Mouse (Mus musculus) cerebellum, adult 18-20 months (tissue): Measurements from ENCODE around the gene Ube2l6.
A peak's percentile ranks its signal among the peaks of the same experiment; 100 is the strongest.

Experiments
- DNase-seq, 2 experiments: peaks; one replicate each; pipeline ENCODE4 v3.0.0; 2021

Gene Ube2l6

DNA sequence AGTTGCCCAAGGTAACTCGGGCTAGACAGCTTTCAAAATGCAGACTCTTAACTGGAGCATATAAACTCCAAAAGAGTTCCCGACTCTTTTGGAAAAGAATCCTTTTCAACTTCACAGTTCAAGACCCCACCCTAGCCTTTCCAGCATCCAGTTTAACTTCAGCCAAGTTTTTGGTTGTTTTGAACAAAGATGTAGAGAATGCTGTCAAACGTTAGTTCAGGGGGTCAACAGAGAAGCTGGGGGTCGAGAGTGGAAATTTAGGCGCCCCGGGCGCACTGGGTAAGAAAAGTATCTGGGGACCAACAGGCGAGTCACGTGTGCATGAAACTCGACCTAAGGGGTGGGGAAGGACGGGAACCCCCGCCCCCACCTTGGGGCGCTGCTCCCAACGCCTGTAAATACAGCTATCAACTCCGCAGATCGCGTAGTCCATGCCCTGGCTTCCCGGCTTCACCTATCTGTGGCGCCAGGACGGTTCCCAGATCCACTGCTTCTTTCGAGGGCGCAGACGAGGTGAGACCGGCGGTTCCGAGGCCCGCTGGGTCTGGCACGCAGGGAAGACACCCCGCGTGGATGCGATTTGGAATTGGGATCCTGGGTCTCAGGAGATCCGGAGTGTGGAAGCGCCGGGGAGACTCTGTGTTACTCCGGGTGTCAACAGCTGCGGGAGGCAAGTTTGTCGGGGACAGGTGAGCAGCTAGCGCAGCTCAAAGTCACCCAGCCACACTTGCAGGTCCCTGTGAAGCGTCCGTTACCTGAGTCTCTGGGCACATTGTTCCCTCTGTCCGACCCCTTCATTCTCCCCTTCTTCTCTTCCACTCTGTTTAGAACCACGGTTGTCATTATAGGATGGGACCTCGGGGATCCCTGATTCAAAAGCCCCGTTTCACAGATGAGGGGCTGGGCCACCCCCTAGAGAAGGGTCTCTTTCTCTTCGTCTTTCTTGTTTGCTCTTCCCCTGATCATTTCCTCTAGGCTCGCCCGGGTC is 40.7 kb downstream of the Ube2l6 start:
- DNase-seq, result no peak

DNA sequence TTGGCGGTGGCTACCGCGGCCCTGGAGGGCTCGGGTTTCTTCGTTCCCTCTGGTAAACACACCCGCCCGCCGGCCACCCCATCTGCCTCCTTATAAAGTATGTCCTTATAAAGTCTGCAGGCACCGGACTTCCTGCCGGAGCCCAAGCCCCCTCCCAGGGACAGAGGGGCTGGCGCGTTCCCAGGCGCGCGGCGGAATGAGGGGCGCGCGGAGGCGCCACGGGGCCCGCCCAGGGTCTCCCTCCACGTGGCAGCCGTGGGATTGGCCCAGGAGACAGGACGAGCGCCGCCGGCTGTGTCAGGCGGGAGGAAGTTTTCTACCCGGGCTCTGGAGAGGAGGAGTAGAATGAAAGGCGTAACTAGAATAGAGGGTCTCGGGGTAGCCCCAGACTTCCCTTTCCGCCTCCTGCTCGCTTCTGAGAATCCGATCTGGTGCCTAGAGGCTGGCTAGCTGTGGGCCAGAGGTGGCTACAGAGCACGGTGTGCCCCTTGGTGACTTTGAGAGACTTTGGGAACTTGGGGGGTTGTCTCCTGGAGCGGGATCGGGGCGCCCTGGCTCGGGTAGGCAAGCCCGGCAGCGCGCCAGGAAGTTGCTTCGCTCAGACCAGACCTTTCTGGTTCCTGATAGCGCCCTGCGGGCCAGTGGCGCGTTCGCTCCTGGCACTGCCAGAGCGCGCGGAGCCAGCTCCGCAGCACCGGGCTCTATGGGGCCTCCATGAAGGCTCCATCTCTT is 41.6 kb downstream of the Ube2l6 start:
- no peak for DNase-seq

DNA sequence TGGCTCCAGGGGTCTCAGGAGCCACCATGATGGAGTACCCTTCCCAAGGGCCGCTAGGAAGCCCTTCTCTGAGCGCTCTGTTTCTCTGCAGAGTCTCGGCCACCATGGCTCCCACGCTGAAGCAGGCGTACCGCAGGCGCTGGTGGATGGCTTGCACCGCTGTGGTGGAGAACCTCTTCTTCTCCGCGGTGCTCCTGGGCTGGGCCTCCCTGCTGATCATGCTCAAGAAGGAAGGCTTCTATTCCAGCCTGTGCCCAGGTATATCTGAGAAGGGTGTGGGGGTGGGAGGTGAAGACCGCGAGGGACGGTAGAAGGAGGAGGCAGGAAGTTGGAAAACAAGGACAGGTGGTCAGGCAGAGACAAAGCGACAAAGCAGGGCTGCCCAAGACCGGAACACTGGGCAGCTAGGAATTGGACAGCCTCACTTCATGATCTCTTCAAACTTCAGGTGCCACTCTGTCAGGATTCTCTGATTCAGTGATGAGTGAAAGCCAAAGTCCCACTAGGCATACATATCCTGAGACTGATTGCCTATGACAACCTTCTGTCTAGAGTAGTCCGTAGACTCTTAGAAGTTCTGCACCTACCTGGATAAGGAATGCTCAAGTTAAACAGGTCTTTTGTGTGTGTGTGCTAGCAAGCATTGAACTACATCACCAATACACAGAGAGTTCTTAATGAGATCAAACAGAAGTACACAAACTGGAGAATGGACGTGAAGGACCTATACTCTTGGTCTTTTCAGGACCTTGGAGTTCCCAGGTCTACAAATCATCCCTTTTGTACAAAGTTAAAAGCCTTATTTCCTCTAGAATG is 42.3 kb downstream of the Ube2l6 start:
- DNase-seq, result no peak

DNA sequence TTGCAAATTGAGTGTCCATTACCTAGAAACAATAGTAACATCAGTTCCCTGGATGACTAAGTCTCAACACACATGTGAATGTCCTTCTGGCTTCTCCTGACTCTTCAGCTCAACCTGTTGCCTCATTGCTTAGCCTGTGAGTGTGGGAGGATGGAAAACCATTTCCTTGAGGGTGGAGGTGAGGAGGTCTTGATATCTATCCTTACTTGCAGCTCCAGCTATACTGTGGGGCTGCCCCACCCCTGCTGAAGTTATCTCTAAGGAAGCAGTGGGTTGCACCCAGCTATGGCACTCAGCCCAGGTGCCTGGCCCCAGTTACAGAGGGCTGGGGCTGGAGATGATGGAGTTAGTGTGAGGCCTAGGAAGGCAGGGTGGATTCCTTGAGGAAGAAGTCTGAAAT is 43.3 kb downstream of the Ube2l6 start:
- DNase-seq, result no peak

DNA sequence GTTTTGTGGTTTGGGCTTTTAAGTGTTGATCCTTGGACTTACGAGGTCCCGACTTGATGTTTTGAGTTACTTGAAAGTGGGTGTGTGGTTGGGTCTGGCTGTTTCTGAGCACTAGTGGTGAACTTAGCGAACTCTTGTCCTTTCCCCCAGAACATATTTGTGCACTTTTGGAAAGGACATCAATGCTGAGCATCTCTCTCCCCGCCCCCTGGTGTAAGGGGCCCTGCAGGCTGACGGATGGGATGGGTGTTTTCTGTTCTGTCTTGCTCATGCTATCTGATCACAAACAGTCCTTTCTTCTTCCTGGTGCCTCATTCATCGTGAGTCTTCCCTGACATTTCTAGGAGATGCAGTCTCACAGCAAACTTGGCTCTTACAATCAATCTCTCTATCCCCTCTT is 45.0 kb downstream of the Ube2l6 start:
- no peak for DNase-seq

DNA sequence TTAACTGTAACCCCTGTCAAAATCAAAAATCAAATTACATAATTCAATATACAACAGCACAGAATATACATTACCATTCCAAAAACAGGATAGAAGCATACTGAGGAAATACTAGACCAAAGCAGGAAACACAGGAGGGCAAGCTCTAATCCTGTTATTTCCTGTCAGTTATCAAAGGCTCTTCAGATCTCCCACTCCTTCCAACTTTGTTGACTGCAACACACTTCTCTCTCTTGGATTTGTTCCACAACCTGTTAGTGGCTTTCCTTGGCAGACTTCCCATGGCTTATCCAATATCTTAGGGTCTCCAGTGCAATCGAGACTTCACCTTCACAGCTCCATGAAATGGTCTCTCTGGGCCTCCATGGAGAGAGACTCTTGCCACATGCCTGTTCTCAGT is 46.6 kb downstream of the Ube2l6 start:
- no peak for DNase-seq

DNA sequence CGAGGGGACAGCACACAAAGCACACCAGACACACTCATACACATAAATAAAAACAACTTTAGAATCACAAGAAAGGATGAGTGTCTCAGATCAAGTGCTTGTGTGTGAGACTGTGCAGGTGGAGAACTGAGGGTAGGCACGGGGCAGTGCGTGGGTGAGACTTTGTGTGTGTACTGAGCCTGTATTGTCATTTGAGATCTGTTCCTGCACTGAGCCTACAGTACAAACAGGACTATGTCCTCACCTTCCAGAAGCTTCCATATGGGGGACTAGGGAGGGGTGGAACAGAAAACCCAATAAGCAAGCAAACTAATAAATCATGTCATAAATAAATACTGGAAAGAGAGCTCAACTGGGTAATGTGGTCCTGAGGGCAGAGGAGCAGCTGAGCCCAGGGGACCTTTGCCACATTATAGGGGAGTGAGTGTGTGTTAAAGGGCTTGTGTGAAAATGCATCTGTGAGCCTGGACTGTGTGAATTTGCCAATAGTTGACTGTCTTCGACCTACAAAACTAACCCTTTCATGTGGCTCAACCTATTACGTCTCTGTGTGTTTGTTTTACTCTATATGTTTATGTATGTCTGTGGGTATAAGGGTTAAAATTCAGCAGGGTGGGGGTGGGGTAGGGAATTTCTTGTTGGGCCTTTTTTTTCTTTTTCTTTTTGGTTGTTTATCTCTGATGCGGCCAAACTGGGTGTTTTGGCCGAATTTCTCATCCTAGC is 51.9 kb downstream of the Ube2l6 start:
- DNase-seq, result no peak

DNA sequence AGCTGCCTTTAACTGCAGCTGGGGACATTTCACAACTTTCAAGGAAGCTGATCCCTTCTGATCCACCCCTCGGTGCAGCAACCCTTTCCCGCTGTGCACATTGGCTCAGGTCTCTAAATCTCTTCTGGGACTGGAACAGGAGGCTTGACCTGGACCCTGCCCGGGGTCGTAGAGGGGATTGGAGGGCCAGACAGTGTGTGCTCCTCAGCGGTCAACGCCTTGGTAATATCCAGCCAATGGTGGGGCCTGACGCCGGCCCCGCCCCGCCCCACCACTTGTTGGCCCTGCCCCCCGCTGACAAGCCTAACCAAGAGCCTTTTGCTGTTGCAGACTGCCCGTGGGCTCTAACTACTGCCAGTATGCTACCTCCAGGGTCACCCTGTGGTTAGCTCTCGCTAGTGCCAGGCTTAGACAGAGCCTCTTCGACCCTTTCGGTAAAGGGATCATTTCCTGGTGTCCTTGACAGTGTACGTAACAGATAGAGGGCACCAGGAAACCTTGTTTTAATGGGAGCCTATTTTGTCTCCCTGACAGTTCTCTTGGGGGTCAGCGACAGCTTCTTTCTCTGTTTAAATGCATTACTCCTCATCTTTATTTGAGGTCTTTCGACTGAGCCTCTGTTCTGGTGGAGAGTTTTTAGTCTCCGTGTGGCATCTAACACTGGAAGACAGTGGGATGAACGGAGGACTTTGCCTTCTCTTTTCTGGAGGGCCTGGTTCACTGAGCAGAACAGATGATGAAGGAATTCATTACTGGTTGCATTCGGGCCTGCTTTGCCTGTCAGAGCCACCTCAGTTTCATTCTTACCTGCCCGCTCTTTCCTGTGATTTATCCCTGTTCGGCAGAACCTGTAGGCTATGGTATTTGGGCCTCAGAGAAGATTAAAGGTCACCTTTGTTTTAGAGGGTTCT is 52.8 kb downstream of the Ube2l6 start:
- DNase-seq, result peak in 1 of 2 experiments; percentile 2

DNA sequence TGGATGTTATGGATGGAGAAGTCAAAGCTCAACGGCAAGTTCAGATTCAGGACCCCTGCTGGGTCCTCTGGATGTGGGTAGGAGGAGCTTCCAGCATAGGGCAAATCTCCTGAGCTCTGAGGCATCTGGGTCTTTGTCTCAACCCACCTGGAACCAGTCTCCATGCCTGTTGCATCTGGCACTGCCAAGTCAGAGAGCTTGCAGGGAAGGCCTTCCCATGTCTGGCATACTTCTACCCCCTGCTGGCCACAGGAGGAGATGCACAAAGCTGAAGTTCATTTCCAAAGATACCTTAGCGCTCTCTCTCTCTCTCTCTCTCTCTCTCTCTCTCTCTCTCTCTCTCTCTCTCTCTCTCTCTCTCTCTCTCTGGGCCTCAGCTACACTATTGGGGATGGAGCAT is 57.1 kb downstream of the Ube2l6 start:
- peak; percentile 13 to 26 for DNase-seq

DNA sequence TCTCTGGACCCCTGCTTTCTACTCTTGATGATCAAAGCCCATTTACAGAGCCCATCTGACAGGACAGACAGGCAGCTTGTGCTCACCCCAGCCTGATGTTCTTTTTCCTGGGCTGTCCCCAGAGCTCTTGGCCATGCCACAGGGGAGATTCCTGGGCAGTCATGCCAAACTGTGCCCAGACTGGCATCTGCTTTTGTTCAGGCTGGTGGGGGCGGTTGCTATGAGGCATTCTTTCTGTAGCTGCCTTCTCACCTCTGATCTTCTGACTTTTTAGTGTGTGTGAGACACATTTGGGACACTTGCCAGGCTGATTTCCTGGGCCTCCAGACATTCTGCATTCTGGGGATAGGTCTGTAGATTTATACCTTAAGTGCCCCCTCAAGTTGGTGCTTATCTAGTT is 59.9 kb downstream of the Ube2l6 start:
- DNase-seq, result no peak
